Mouse (Mus musculus): ENCODE measurements around the gene Cnksr3.

GRCm38 (mm10) chr10:7187881-7188280 lies 24.2 kb downstream of the Cnksr3 start:
- no peak for TF ChIP-seq POLR2A (IDR thresholded peaks at IDR 0.05; ENCODE audit: low read depth, low read length)
- TF ChIP-seq CTCF (conservative IDR thresholded peaks at IDR 0.05; ENCODE audit: insufficient read depth, insufficient read length, low read depth, low read length), result no peak

Measured in kidney, adult 2 months (tissue).